Mouse (Mus musculus): Measurements from ENCODE around the gene Sult6b2. TPM values are rescaled to one million over a fixed set of nuclear protein-coding genes. Genes with fewer than 3 reads are reported as not detected.

Gene Sult6b2
- polyA plus RNA-seq, 1 experiment from 2014 or later, result not detected

GRCm38 (mm10) chr6:142802617-142803525 lies 1.4 kb downstream of the Sult6b2 start:
- WGBS, result 68% methylated on average over 11 of the region's 11 CpGs
- Histone ChIP-seq H3K4me1 (no peaks in the 10 kb centered on the region; the same call in 1 of the 2 replicates), H3K27ac (no peak overlapping the region), H3K4me3 (no peak overlapping the region), H3K36me3 (no peaks in the 10 kb centered on the region), H3K9me3 (replicated peaks) (no peaks in the 10 kb centered on the region), H3K27me3 (ENCODE audit: low read depth, poor library complexity, severe bottlenecking) (no peaks in the 10 kb centered on the region)
- DNase-seq (ENCODE audit: low spot score), result no peak

- Histone ChIP-seq H3K4me1 (no peaks in the 10 kb centered on the region; the same call in 1 of the 2 replicates), H3K27ac (no peak overlapping the region), H3K36me3 (no peaks in the 10 kb centered on the region), H3K4me3 (no peak overlapping the region), H3K27me3 (ENCODE audit: low read depth, poor library complexity, severe bottlenecking) (no peaks in the 10 kb centered on the region), H3K9me3 (replicated peaks) (no peaks in the 10 kb centered on the region)
- WGBS, result 85% methylated on average over 5 of the region's 5 CpGs
- no peak for DNase-seq (ENCODE audit: low spot score)
These were observed 2.6 kb downstream of the Sult6b2 start for GRCm38 (mm10) chr6:142801687-142802086.

GRCm38 (mm10) chr6:142799704-142800374 lies 4.5 kb downstream of the Sult6b2 start:
- Histone ChIP-seq H3K9me3 (replicated peaks) (no peaks in the 10 kb centered on the region), H3K27ac (no peak overlapping the region), H3K4me1 (peaks cover 2% of the 10 kb centered on the region; the same call in 1 of the 2 replicates), H3K36me3 (no peaks in the 10 kb centered on the region), H3K4me3 (no peak overlapping the region), H3K27me3 (ENCODE audit: low read depth, poor library complexity, severe bottlenecking) (no peaks in the 10 kb centered on the region)
- no peak for DNase-seq (ENCODE audit: low spot score)
- 77% methylated on average over 7 of the region's 7 CpGs for WGBS

GRCm38 (mm10) chr6:142798837-142799236 lies 5.5 kb downstream of the Sult6b2 start:
- H3K36me3 ChIP-seq, result no peaks in the 10 kb centered on the region
- WGBS, result 88% methylated on average over 9 of the region's 9 CpGs
- DNase-seq (ENCODE audit: low spot score), result no peak
- H3K27ac ChIP-seq, result no peak overlapping the region
- no peaks in the 10 kb centered on the region for H3K27me3 ChIP-seq (ENCODE audit: low read depth, poor library complexity, severe bottlenecking)
- no peaks in the 10 kb centered on the region for H3K9me3 ChIP-seq (replicated peaks)
- H3K4me1 ChIP-seq, result peaks cover 2% of the 10 kb centered on the region; the same call in 1 of the 2 replicates
- no peak overlapping the region for H3K4me3 ChIP-seq

DNA sequence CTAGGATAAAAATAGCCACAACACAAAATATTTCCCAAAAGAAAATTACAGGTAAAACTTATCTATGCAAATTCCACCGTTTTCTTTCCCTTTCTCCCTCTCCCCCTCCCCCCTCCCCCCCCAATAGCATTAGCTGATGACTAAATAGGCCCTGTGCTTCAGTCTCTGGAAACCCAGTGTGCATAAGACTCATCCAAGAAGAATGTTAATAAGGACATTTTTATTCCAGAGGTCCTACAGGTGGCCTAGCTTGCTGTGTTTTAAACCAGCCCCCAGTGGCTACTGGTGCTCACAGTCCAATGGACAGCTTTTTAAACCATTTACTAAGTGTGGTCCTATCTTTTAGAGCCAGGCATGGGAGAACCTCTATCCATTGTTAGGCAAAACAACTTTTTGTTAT lies 6.3 kb downstream of the Sult6b2 start:
- no peak for DNase-seq (ENCODE audit: low spot score)
- Histone ChIP-seq H3K27me3 (ENCODE audit: low read depth, poor library complexity, severe bottlenecking) (no peaks in the 10 kb centered on the region), H3K9me3 (replicated peaks) (no peaks in the 10 kb centered on the region), H3K36me3 (no peaks in the 10 kb centered on the region), H3K4me1 (peaks cover 2% of the 10 kb centered on the region; the same call in 1 of the 2 replicates), H3K27ac (no peak overlapping the region), H3K4me3 (no peak overlapping the region)
- WGBS, result 88% methylated on average over 1 of the region's 1 CpGs

- Histone ChIP-seq H3K4me3 (no peak overlapping the region), H3K36me3 (no peaks in the 10 kb centered on the region), H3K27ac (no peak overlapping the region), H3K27me3 (ENCODE audit: low read depth, poor library complexity, severe bottlenecking) (no peaks in the 10 kb centered on the region), H3K4me1 (0 out of 2 replicates have a peak, but pooled peaks cover 2% of the 10 kb centered on the region), H3K9me3 (replicated peaks) (no peaks in the 10 kb centered on the region)
- DNase-seq (ENCODE audit: low spot score), result no peak
- 81% methylated on average over 15 of the region's 15 CpGs for WGBS
These were observed 8.5 kb downstream of the Sult6b2 start for GRCm38 (mm10) chr6:142795655-142796441.

- 0 out of 2 replicates have a peak, but pooled peaks cover 2% of the 10 kb centered on the region for H3K4me1 ChIP-seq
- no peaks in the 10 kb centered on the region for H3K27me3 ChIP-seq (ENCODE audit: low read depth, poor library complexity, severe bottlenecking)
- WGBS, result 92% methylated on average over 9 of the region's 9 CpGs
- DNase-seq (ENCODE audit: low spot score), result no peak
- H3K36me3 ChIP-seq, result no peaks in the 10 kb centered on the region
- no peaks in the 10 kb centered on the region for H3K9me3 ChIP-seq (replicated peaks)
- no peak overlapping the region for H3K27ac ChIP-seq
- H3K4me3 ChIP-seq, result no peak overlapping the region
These were observed 9.2 kb downstream of the Sult6b2 start for GRCm38 (mm10) chr6:142795087-142795486.

DNA sequence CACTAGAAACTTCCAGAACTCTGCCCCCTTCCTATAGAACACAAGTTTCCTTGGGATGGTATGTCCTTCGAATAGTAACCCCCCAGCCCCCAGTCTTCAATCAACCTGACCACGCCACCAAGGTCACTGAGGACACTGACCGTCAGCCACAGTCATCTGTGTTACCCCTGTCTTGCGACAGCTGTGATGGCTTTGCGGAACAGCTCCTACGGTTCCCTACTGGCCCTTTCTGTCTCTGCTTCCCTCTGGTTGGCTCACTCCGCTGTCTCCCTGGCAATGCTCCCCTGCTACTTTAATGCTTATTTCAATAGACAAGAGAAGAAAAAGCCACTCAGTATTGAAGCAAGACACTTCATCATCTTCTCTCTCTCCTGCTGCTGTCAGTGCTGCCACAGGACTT lies 10.8 kb downstream of the Sult6b2 start:
- peaks cover 6% of the 10 kb centered on the region; the same call in 1 of the 2 replicates for H3K4me1 ChIP-seq
- H3K27me3 ChIP-seq (ENCODE audit: low read depth, poor library complexity, severe bottlenecking), result no peaks in the 10 kb centered on the region
- H3K9me3 ChIP-seq (replicated peaks), result no peaks in the 10 kb centered on the region
- no peaks in the 10 kb centered on the region for H3K36me3 ChIP-seq
- no peak overlapping the region for H3K27ac ChIP-seq
- DNase-seq (ENCODE audit: low spot score), result no peak
- WGBS, result 63% methylated on average over 7 of the region's 7 CpGs
- no peak overlapping the region for H3K4me3 ChIP-seq

DNA sequence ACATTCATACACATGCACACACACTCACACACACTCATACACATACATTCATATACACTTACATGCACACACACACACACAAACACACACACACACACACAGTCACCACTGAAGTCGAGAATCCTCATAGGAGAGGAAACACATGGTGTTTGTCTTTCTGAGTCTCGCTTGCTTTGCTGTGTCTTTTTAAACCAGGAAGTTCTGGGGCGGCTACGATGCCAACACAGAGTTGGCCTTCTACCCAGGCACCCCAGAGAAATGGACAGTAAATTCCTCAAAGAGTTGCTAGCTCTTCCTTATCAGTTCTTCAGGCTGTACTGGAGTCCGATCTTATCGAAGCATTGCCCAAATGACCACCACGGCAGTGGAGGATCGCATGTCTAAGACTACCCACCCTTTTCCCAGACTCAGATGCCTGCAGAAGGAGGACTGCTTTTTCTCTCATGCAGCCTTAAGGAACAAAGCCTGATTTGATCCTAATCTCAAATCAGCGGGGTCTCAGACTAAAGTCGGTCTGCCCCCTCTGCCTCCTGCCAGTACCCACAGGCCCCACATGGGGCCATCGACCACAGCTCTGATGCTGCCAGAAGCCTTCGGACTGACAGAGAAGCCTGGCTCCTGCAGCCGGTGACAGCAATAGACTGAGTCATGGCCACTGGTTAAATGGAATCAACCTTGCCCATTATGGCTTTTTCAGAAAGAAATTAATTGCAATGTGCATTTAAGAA lies 11.9 kb downstream of the Sult6b2 start:
- no peak for DNase-seq (ENCODE audit: low spot score)
- WGBS, result 70% methylated on average over 13 of the region's 13 CpGs
- Histone ChIP-seq H3K4me3 (no peak overlapping the region), H3K4me1 (peaks cover 10% of the 10 kb centered on the region; the same call in 1 of the 2 replicates), H3K9me3 (replicated peaks) (no peaks in the 10 kb centered on the region), H3K27me3 (ENCODE audit: low read depth, poor library complexity, severe bottlenecking) (no peaks in the 10 kb centered on the region), H3K36me3 (no peaks in the 10 kb centered on the region), H3K27ac (no peak overlapping the region)

DNA sequence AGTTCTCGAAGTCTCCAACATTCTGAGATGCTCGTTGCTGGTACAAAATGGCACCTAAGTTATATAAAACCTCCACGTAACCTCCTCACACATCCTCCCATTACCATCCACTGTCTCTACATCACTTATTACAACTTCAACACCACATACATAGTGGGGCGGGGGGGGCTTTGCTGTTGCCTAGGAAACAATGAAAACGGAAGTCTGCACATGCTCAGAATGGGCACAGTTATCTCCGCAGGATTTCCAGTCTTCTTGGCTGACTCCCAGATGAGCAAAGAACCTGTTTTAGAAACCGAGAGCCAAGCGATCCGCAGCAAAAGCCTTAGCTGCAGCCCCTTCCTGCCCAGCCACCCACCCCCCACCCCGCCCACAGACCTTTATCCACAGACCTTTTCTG lies 14.6 kb downstream of the Sult6b2 start:
- no peak for DNase-seq (ENCODE audit: low spot score)
- Histone ChIP-seq H3K4me3 (no peak overlapping the region), H3K4me1 (peaks cover 8% of the 10 kb centered on the region; the same call in 1 of the 2 replicates), H3K27me3 (ENCODE audit: low read depth, poor library complexity, severe bottlenecking) (no peaks in the 10 kb centered on the region), H3K9me3 (replicated peaks) (no peaks in the 10 kb centered on the region), H3K27ac (no peak overlapping the region), H3K36me3 (no peaks in the 10 kb centered on the region)
- 95% methylated on average over 10 of the region's 10 CpGs for WGBS

DNA sequence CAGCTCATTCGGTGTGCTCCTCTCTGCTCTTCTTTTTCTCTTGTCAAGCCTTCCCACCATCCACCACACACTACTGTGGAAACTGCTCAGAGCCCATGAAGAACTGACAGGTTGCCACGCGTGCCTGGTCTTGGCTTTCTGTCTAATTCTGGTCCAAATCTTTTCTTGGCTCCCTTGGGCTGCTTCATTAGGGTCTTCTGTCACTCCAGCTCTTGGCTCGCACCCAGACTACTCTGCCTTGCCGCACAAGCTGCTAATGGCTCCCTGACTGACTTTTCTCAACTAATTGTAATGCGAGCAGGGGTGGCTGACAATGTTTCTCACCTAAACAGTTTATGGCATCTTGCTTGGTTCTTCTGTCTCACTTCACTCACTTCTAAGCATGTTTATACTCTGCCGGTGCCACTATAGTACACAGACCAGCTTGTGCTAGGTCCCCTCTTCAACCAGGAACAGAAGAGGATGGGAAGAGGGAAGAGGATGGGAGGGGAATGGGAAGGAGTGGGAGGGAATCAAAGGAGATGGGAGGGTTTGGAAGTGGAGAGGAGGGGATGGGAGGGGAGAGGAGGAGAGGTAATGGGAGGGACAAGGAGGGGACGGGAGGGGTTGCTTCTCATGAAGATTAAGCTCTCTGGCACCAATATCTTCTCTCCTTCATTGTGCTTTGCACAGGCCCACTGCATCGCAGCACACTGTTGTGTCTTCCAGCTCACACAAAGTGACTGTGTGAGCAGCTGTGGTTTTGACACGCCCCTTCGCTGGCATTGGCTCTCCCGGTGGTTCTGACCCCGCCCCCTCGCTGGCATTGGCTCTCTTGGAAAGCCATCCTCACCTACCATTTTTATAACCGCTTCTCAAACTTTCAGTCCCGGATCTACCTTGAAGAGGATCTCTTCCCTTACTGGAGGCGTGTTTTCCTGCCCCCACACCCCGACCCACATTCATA lies 16.0 kb downstream of the Sult6b2 start:
- 48% methylated on average over 18 of the region's 18 CpGs for WGBS
- no peak for DNase-seq (ENCODE audit: low spot score)

More for the DNA sequence above, 16.0 kb downstream of the Sult6b2 start:
- Histone ChIP-seq H3K4me1 (peaks cover 8% of the 10 kb centered on the region; the same call in 1 of the 2 replicates), H3K27me3 (ENCODE audit: low read depth, poor library complexity, severe bottlenecking) (no peaks in the 10 kb centered on the region), H3K27ac (no peak overlapping the region), H3K4me3 (no peak overlapping the region), H3K36me3 (no peaks in the 10 kb centered on the region), H3K9me3 (replicated peaks) (no peaks in the 10 kb centered on the region)

All from limb, embryonic 10.5 days (tissue).